Mouse (Mus musculus) intestine, embryonic 16.5 days (tissue): ENCODE results near the gene Grhl3. TPM values are rescaled to one million over a fixed set of nuclear protein-coding genes. Genes with fewer than 3 reads are reported as not detected.

Source experiments
- ATAC-seq: fragments of 200-750 bp; cut with Nextera tagmentation; 2 replicates; pipeline ENCODE4 v1.8.0; 2017; ENCODE audit warnings: moderate TSS enrichment, moderate library complexity
- H3K27ac ChIP-seq: fragments of 300-500 bp; sonication (generic); 2 replicates; pipeline ENCODE4 v1.5.1; 2014; ENCODE audit warnings: mild to moderate bottlenecking, low read length
- H3K27me3 ChIP-seq: fragments of 300-500 bp; sonication (generic); replicated peaks from 2 replicates; pipeline ENCODE4 v1.6.1; 2014; ENCODE audit warnings: low read length, control low read depth, mixed read lengths; ENCODE audit not compliant: control insufficient read depth, insufficient read depth
- H3K36me3 ChIP-seq: fragments of 300-500 bp; sonication (generic); 2 replicates; pipeline ENCODE4 v1.6.1; 2014; ENCODE audit warnings: low read length, control low read depth; ENCODE audit not compliant: control insufficient read depth, insufficient read depth
- H3K4me1 ChIP-seq: fragments of 300-500 bp; sonication (generic); 2 replicates; pipeline ENCODE4 v1.6.1; 2014; ENCODE audit warnings: low read length, control low read depth, mixed read lengths; ENCODE audit not compliant: control insufficient read depth, insufficient read depth
- H3K4me2 ChIP-seq: fragments of 300-500 bp; sonication (generic); 2 replicates; pipeline ENCODE4 v1.6.1; 2014; ENCODE audit warnings: low read depth, low read length, control low read depth
- H3K4me3 ChIP-seq: fragments of 300-500 bp; sonication (generic); 2 replicates; pipeline ENCODE4 v1.5.1; 2014; ENCODE audit warnings: mild to moderate bottlenecking, low read length
- H3K9ac ChIP-seq: fragments of 300-500 bp; sonication (generic); 2 replicates; pipeline ENCODE4 v1.6.1; 2014; ENCODE audit warnings: low read depth, low read length
- H3K9me3 ChIP-seq: fragments of 300-500 bp; sonication (generic); 2 replicates; pipeline ENCODE4 v1.6.1; 2016; ENCODE audit warnings: low read length, control low read depth; ENCODE audit not compliant: control insufficient read depth
- WGBS: fragments of 180-500 bp; shearing (Covaris S2); extraction: QIAGEN DNeasy Blood & Tissue Kit; methylation state at CpG from one replicate; pipeline ENCODE4 v1.1.7; 2014; 5-methylcytosine and 5-hydroxymethylcytosine counted together
- polyA plus RNA-seq: library from polyadenylated mRNA; unstranded; fragments of >200 nt; fragmentation: Nextera tagmentation; extraction: Ambion mirVana; gene quantifications from 2 replicates; pipeline ENCODE4 v1.2.1, GENCODE M21; 2015

The Grhl3 gene
- polyA plus RNA-seq, 1 experiment from 2014 or later: 2.9 TPM

DNA sequence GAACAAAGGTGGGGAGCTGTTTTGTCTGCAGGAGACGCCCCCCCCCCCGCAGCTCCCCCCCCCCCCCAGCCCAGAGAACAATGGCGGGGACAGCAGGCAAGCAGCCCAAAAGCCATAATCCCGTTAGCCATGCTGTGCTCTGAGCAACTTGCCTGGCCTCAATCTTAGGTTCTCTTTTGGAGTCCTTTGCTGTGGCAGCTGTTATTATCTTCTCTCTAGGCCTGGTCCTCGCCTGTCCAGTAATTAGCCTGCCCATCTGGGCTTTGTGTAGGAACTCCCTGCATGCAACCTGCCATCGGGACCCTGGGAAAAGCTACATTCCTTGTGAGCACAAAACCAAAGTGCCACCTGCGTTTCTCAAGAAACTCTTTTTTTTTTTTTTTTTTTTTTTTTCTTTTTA, 49.5 kb downstream of the Grhl3 start:
- ATAC-seq: no peak
- Histone ChIP-seq H3K36me3 (no peaks in the 10 kb centered on the region), H3K27me3 (peaks cover 2% of the 10 kb centered on the region; the same call in 1 of the 2 replicates), H3K27ac (no peak overlapping the region), H3K4me1 (peaks cover 10% of the 10 kb centered on the region; the same call in 1 of the 2 replicates), H3K4me3 (no peak overlapping the region), H3K9ac (no peak overlapping the region), H3K4me2 (no peak overlapping the region), H3K9me3 (no peaks in the 10 kb centered on the region)
- WGBS: 19% methylated on average over 6 of the region's 7 CpGs

DNA sequence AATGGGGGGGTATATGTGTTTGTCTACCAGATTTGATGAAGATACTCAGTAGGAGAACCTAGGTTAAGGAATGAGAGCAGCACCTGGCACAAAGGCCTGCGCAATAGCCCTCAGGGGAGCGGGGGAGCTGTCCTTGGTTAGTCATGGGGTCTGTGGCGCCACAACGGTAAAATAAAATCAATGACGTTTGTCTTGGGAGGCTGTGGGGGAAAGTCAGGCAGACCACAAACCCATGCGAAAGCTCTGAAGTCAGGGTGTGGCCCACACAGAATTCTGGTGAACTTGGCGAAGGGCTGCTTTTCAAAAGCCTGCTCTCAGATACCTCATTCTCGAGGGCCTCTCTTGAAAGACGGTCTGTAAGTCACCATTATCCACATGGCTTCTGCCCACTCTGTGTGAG, 53.0 kb downstream of the Grhl3 start:
- Histone ChIP-seq H3K9ac (no peak overlapping the region), H3K27me3 (peaks cover 2% of the 10 kb centered on the region; the same call in 1 of the 2 replicates), H3K4me1 (peaks cover 14% of the 10 kb centered on the region), H3K36me3 (no peaks in the 10 kb centered on the region), H3K4me3 (no peak overlapping the region), H3K27ac (no peak overlapping the region), H3K4me2 (no peak overlapping the region), H3K9me3 (no peaks in the 10 kb centered on the region)
- no peak for ATAC-seq
- WGBS: 70% methylated on average over 9 of the region's 9 CpGs

DNA sequence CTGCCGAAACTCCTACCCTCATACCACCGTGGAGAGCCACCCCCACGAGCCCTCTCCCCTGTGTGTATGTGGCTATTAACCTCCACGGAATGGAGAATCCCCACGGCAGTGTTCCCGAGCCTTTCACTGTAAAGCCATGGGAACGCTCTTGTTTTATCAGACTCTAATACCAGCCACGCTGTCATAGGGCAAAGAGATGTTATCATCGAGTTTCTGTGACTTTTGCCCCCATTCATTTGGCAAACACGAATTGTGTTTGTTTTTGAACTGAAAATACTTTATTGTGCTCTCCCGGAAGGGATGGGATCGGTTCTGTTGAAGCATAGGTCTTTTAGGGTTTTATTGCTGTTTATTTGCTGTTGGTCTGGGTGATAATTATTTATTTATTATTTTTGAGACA, 55.3 kb downstream of the Grhl3 start:
- peaks cover 22% of the 10 kb centered on the region for H3K4me1 ChIP-seq
- no peaks in the 10 kb centered on the region for H3K36me3 ChIP-seq
- H3K27me3 ChIP-seq: no peaks in the 10 kb centered on the region; the same call in 1 of the 2 replicates
- no peak overlapping the region for H3K4me2 ChIP-seq
- H3K9me3 ChIP-seq: no peaks in the 10 kb centered on the region
- H3K27ac ChIP-seq: no peak overlapping the region; the same call in 1 of the 2 replicates
- no peak overlapping the region for H3K4me3 ChIP-seq
- H3K9ac ChIP-seq: no peak overlapping the region
- ATAC-seq: 0 out of 2 replicates have a peak, but pooled peaks have one; percentile 23
- WGBS: 57% methylated on average over 12 of the region's 12 CpGs

DNA sequence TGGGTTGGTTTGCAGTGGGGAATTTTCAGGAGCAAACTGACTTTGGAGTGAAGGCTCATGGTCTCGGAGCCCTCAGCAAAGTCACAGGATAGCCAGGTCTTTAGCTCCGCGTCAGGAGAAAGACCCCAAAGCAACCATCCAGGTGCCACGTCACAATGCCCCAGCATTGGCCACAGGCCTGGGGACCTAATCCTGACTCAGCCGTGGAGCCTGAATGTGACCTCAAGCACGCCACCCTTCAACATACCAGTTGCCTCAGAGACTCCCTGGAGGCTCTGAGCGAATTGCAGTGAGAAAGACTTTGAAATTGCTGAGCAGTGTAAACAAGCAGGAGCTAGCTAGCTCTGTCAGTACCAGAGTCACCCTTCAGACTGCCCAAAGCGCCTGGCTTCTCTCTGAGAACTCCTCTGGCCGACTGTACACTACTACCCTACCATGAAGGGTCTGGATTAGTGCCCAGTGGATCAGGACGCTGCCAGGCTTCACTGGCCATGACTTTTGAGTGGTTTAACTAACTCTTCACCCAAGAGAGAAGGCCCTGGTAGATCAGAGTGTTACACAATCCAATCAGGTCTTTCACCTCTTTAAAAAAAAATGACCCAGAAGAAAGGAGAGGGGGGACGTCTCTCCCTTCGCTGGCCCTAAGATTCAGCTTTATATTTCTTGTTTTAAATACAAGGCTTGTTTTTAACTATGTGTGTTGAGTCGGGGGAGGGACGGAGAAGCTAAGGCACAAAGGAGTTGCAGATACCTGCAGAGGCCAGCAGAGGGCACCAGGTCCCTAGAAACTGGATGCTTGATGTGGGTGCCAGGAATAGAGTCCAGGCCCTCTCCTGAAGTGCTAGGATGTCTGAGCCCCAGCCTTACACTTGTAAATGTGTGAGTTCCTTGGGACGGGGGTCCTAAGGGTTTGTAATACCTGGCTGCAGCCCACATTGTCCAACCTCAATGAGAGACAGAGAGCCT, 56.8 kb downstream of the Grhl3 start:
- Histone ChIP-seq H3K9ac (no peak overlapping the region), H3K4me1 (peaks cover 22% of the 10 kb centered on the region), H3K4me3 (no peak overlapping the region), H3K27ac (no peak overlapping the region), H3K27me3 (no peaks in the 10 kb centered on the region), H3K36me3 (no peaks in the 10 kb centered on the region), H3K4me2 (no peak overlapping the region), H3K9me3 (no peaks in the 10 kb centered on the region)
- 54% methylated on average over 15 of the region's 15 CpGs for WGBS
- peak; percentile 17; the same call in 1 of the 2 replicates for ATAC-seq

DNA sequence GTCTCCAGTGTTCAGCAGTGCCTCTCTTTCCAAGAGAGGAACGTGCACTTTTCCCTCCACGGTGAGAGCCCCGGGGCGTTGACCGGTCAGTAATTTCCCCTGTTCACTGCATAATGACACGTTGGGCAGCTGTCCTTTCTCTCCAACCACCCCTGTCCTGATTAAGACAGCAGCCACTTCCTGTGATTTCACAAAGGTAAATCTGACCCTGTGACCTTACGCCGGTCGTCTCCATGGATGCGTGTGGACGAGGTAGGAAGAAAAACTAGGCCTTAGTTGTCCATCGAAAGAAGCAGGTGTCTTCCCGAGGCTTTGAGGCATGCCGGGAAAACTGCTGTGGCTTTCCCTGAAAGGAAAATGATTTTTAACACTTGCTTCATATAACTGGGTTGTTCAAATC, 58.5 kb downstream of the Grhl3 start:
- Histone ChIP-seq H3K4me3 (no peak overlapping the region), H3K27ac (no peak overlapping the region), H3K36me3 (no peaks in the 10 kb centered on the region), H3K4me1 (peaks cover 22% of the 10 kb centered on the region), H3K9ac (no peak overlapping the region), H3K4me2 (no peak overlapping the region), H3K27me3 (no peaks in the 10 kb centered on the region), H3K9me3 (no peaks in the 10 kb centered on the region)
- no peak for ATAC-seq
- 75% methylated on average over 14 of the region's 14 CpGs for WGBS

DNA sequence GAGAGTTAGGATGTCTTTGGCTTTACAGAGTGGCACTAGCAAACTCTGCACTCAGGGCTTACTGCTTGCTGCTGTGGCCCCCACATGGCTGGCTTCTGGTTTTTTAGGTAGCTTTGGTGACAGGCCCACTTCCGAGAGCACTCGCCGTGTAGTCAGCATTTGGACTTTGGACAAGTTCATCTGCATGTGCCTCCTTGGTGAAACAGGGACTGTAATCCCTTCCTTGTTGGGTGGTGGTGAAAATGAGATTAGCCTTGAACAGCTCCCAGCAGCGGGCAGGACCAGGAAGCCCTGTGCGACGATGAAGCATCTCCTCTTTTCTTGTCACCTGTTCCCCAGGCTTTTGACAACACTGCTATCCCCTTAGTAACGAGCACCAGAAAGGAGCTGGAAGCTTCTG, 59.6 kb downstream of the Grhl3 start:
- WGBS: 62% methylated on average over 7 of the region's 7 CpGs
- Histone ChIP-seq H3K4me1 (peaks cover 28% of the 10 kb centered on the region), H3K9me3 (no peaks in the 10 kb centered on the region), H3K4me2 (no peak overlapping the region), H3K9ac (no peak overlapping the region), H3K4me3 (no peak overlapping the region), H3K27me3 (no peaks in the 10 kb centered on the region), H3K36me3 (no peaks in the 10 kb centered on the region), H3K27ac (0 out of 2 replicates have a peak overlapping the region, but pooled peaks have one; percentile 51)
- peak; percentile 73 for ATAC-seq

DNA sequence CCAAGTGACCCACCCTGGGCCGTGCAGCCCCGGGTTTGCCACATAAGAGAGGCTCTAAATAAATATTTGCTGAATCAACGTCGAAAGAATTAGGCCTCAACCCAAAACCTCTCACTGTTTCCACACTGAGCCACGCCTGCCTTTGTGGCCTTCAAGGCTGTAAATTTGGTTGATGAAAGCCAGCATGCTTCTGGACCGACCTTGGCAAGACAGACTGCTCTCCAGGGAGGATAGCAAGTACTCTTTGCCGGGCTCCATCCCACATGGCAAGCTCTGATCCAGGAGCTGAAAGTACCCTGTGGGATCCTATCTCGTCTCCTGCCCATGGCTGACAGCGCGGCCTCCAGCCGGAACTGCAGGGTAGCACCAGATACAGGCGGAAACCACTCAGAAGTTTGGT, 63.9 kb downstream of the Grhl3 start:
- no peak overlapping the region for H3K27ac ChIP-seq

DNA sequence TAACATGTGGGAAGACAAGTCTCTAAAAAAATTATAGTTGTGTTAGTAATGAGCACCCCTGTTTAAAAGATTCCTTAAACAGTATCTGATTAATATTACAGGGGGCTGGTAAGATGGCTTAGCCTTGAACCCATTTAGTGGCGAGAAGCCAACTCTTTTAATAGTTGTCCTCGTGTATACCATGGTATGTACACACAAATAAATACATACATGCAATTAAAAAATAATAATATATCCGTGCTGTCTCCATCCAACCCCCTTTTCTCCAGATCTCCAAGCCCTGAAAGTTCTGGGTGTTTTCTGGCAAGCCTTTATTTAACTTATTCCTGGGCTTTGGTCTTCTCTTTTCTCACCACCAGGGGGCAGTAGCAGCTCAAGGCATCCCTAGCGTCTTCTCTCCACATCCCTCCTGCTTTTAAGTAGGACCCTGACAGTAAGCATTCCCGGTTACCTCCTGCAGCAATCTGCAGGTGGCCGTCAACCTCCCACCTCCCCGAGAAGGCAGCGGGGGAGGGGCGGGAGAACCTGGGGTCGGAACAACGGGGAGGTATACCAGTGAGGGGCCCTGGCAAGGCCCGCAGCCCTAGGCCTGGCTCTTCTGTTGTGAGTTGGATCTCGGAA, 64.9 kb downstream of the Grhl3 start:
- H3K4me2 ChIP-seq: no peak overlapping the region; the same call in 1 of the 2 replicates
- no peak overlapping the region for H3K9ac ChIP-seq
- H3K27me3 ChIP-seq: no peaks in the 10 kb centered on the region
- no peaks in the 10 kb centered on the region for H3K9me3 ChIP-seq
- H3K27ac ChIP-seq: no peak overlapping the region
- peaks cover 9% of the 10 kb centered on the region; the same call in 1 of the 2 replicates for H3K4me1 ChIP-seq
- 15% methylated on average over 13 of the region's 13 CpGs for WGBS
- ATAC-seq: peak; percentile 13; the same call in 1 of the 2 replicates
- no peaks in the 10 kb centered on the region for H3K36me3 ChIP-seq
- no peak overlapping the region for H3K4me3 ChIP-seq

More for the DNA sequence above, 63.9 kb downstream of the Grhl3 start:
- no peak overlapping the region for H3K4me2 ChIP-seq
- ATAC-seq: no peak
- H3K9me3 ChIP-seq: no peaks in the 10 kb centered on the region
- H3K27me3 ChIP-seq: no peaks in the 10 kb centered on the region
- no peaks in the 10 kb centered on the region for H3K36me3 ChIP-seq
- no peak overlapping the region for H3K4me3 ChIP-seq
- 44% methylated on average over 12 of the region's 12 CpGs for WGBS
- no peak overlapping the region for H3K9ac ChIP-seq
- H3K4me1 ChIP-seq: peaks cover 17% of the 10 kb centered on the region

DNA sequence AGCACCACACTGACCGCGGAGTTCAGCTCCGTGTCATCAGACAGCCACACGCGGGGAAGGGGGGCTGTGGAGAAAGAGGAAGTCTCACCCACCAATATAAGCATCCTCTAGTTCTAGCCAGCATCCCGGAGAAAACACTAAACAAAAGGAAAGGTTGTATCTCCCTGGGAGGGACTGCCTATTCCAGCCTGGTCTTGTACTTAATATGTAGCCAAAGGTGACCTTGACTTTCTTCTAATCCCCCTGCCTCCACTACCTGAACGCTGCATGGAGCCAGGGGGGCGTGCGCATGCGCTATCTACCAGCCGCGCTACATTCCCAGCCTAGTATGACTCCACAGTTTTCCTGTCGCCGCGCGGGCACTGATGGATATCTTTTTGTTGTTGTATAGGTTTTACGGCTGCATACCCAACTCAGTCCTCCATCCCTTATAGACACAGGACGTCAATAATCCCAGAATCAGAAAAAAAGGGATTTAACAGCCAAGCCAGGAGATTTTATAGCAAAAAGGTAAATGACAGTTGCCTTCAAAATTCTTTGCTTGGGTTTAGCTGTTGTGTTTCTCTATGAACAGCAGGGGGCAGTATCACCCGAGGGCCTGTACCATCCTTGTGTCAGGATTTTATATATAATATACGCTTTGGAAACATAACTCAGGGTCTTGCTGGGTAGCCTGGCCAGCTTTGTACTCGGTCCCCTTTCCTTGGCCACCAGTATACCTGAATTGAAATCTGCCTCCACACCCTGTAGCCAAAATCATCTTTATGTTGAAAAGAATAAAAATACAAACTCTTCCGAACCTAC, 65.7 kb downstream of the Grhl3 start:
- ATAC-seq: no peak
- Histone ChIP-seq H3K9ac (no peak overlapping the region), H3K36me3 (no peaks in the 10 kb centered on the region), H3K27ac (no peak overlapping the region), H3K4me2 (peak overlapping the region; percentile 39), H3K27me3 (no peaks in the 10 kb centered on the region), H3K4me1 (0 out of 2 replicates have a peak, but pooled peaks cover 9% of the 10 kb centered on the region), H3K9me3 (no peaks in the 10 kb centered on the region), H3K4me3 (peak overlapping the region; percentile 18)
- 12% methylated on average over 22 of the region's 22 CpGs for WGBS
